Mouse (Mus musculus): ENCODE measurements at regions not wholly inside any gene's neighbourhood (a gene's known extent, or its start where the extent isn't known, plus 50 kb on each side); places are given as distances from the start of the nearest gene placed in this dataset.

DNA sequence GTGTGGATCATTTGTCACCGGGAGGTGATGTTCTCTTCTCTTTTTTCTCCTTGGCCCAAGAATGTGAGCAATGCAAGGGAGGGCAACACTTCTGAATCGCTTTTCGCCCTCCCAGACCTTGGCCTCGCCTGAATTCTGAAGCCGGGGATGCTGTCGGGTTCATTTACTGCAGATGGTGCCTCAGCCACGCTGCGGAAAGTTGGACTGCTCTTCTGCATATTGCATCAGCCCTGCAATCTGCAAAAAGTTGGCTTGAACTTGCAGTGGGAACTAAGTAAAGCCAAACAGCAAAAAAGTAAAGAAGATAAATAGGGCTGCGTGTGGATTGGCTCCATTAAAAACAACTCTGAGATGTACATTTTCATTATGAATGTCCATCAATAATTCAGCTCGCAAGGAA is 55.9 kb upstream of the Dok5 start:
- no peak for DNase-seq (ENCODE audit: low read depth, low spot score)

- DNase-seq (ENCODE audit: low read depth, low spot score): no peak
Observed at GRCm38 (mm10) chr2:170673683-170674082, 57.9 kb upstream of the Dok5 start.

DNA sequence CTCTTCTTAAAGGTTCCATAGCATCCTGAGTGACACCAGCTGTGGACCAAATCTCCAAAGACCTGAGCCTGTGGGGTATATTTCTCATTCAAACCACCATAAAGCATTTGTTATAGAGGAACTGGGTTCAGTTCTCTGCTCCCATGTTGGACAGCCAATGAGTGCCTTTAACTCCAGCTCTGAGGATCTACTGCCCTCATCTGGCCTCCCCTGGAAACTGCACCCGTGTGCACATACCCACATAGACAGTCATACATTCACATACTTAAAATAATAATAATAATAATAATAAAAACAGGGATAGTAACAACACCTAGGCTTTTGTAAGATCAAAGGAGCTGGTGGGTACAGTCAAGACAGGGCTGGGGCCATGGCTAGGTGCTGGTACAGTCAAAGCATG is 58.8 kb upstream of the Dok5 start:
- DNase-seq (ENCODE audit: low read depth, low spot score): no peak

- no peak for DNase-seq (ENCODE audit: low read depth, low spot score)
Observed at GRCm38 (mm10) chr2:170668960-170669359, 62.6 kb upstream of the Dok5 start.

GRCm38 (mm10) chr2:170668497-170668896 is 63.1 kb upstream of the Dok5 start:
- DNase-seq (ENCODE audit: low read depth, low spot score): no peak

DNA sequence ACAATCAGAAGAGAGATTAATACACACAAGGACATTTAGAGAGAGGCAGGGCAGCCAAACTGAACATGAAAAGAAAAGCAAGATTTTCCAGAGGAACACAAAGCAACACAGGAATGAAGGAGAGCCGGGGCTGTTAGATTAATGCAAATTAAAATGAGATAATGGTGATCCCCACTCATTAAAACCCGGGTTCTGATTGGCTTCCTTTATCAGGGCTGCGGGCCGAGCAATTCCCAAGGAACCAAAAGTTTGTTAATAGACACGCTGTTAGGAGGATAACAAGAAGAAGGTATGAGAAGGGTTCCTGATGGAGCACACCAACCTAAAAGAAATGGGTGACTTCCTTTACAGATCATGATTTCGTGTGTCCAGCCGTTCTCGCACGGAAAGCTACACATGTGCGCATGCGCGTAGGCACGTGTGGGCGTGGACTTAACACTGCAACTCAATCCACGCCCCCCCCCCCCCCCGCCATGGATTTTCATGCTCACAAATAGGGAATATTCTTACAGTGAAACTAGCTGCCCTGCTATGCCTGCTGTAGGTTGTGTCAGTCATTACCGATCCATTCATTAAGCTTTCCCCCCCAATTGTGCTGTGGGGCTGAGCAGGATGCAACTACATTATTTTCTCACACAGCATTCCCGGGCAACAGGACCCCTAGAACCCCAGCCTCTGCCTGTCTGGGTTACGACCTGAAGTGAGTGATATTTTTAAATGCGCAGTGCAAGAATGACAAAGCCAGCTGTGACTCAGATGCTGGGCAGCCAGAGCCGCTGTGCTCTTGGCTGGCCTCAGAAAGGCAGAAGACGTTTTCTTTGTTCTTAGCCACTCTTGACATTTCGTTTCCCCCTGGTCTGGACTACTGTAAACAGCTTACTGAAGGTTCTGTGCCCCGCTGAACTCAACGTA is 60.5 kb upstream of the 4930470P17Rik start:
- peak; percentile 70 for DNase-seq (ENCODE audit: low read depth, low spot score)

DNA sequence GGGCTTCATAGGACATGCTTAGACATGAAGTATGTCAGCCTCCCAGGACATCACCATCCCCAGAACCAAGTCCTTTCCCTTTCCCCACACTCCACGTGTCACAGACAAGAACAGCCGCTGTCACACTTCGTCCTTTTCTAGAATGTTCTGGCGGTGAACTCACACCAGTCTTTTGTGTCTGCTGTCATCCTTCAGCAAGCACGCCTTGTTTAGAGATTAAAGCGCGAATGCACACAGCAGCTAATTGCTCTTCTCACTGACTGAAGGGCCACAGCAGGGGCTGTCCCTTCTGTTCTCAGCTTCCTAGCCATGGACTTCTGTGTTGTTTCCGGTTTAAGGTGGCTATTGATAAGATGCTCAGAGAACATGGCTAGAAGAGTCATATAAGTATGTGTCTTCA is 57.5 kb upstream of the 4930470P17Rik start:
- no peak for DNase-seq (ENCODE audit: low read depth, low spot score)

GRCm38 (mm10) chr2:170658520-170658919 is 56.7 kb upstream of the 4930470P17Rik start:
- DNase-seq (ENCODE audit: low read depth, low spot score): no peak

DNA sequence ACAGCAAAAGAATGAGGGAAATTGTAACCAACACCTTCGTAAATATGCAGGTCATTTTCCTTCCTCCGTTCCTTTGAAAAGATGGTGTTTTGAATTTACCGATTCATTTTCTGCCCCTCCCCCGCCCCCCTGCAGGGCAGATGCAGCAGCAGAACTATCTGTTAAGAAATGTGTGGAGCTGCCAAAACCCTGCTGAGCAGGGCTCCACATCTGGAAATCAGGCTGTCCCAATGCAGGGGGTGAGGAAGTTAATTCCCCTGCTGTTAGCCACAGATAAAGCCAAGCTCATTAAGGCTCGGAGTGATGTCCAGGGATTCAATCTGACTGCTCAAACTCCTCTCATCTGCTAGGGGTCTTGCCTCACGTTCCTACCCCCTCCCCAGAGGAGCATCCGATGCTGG is 56.0 kb upstream of the 4930470P17Rik start:
- no peak for DNase-seq (ENCODE audit: low read depth, low spot score)

DNA sequence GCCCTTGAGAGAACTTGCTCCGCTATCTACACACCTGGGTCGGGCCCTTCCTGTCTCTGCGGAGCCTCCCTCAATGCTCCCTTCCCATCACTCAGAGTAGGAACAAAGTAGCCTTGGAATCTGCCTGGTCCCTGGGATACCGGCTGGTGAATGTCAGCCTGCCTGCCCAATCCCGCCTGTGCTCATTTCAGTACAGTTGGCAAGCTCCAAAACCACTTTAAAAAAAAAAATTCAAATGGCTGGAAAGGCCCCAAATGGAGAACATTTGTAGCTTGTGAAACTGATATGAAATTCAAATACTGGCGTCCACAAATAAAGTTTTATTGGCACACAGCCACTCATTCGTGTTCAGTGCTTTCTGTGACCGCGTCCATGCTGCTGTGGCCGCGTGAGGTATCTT is 50.3 kb upstream of the 4930470P17Rik start:
- DNase-seq (ENCODE audit: low read depth, low spot score): no peak
